Mouse (Mus musculus) intestine, embryonic 16.5 days (tissue): ENCODE results near the gene Olfr435. TPM values are rescaled to one million over a fixed set of nuclear protein-coding genes. Genes with fewer than 3 reads are reported as not detected.
"Not testable (repeated sequence)": the region's sequence is repeated elsewhere in the genome, so short reads cannot be mapped to it uniquely, and the experiment has no call there.

Source experiments
- ATAC-seq: fragments of 200-750 bp; cut with Nextera tagmentation; 2 replicates; pipeline ENCODE4 v1.8.0; 2017; ENCODE audit warnings: moderate TSS enrichment, moderate library complexity
- H3K27ac ChIP-seq: fragments of 300-500 bp; sonication (generic); 2 replicates; pipeline ENCODE4 v1.5.1; 2014; ENCODE audit warnings: mild to moderate bottlenecking, low read length
- H3K27me3 ChIP-seq: fragments of 300-500 bp; sonication (generic); replicated peaks from 2 replicates; pipeline ENCODE4 v1.6.1; 2014; ENCODE audit warnings: low read length, control low read depth, mixed read lengths; ENCODE audit not compliant: control insufficient read depth, insufficient read depth
- H3K36me3 ChIP-seq: fragments of 300-500 bp; sonication (generic); 2 replicates; pipeline ENCODE4 v1.6.1; 2014; ENCODE audit warnings: low read length, control low read depth; ENCODE audit not compliant: control insufficient read depth, insufficient read depth
- H3K4me1 ChIP-seq: fragments of 300-500 bp; sonication (generic); 2 replicates; pipeline ENCODE4 v1.6.1; 2014; ENCODE audit warnings: low read length, control low read depth, mixed read lengths; ENCODE audit not compliant: control insufficient read depth, insufficient read depth
- H3K4me2 ChIP-seq: fragments of 300-500 bp; sonication (generic); 2 replicates; pipeline ENCODE4 v1.6.1; 2014; ENCODE audit warnings: low read depth, low read length, control low read depth
- H3K4me3 ChIP-seq: fragments of 300-500 bp; sonication (generic); 2 replicates; pipeline ENCODE4 v1.5.1; 2014; ENCODE audit warnings: mild to moderate bottlenecking, low read length
- H3K9ac ChIP-seq: fragments of 300-500 bp; sonication (generic); 2 replicates; pipeline ENCODE4 v1.6.1; 2014; ENCODE audit warnings: low read depth, low read length
- H3K9me3 ChIP-seq: fragments of 300-500 bp; sonication (generic); 2 replicates; pipeline ENCODE4 v1.6.1; 2016; ENCODE audit warnings: low read length, control low read depth; ENCODE audit not compliant: control insufficient read depth
- WGBS: fragments of 180-500 bp; shearing (Covaris S2); extraction: QIAGEN DNeasy Blood & Tissue Kit; methylation state at CpG from one replicate; pipeline ENCODE4 v1.1.7; 2014; 5-methylcytosine and 5-hydroxymethylcytosine counted together
- polyA plus RNA-seq: library from polyadenylated mRNA; unstranded; fragments of >200 nt; fragmentation: Nextera tagmentation; extraction: Ambion mirVana; gene quantifications from 2 replicates; pipeline ENCODE4 v1.2.1, GENCODE M21; 2015

The Olfr435 gene
- polyA plus RNA-seq, 1 experiment from 2014 or later = not detected

GRCm38 (mm10) chr6:43202786-43203185 lies 5.8 kb downstream of the Olfr435 start:
- Histone ChIP-seq H3K27ac (no peak overlapping the region), H3K4me3 (no peak overlapping the region), H3K9ac (no peak overlapping the region), H3K27me3 (no peaks in the 10 kb centered on the region), H3K36me3 (no peaks in the 10 kb centered on the region), H3K4me1 (no peaks in the 10 kb centered on the region), H3K9me3 (no peaks in the 10 kb centered on the region), H3K4me2 (no peak overlapping the region)
- ATAC-seq = no peak

- H3K36me3 ChIP-seq = no peaks in the 10 kb centered on the region
- H3K4me1 ChIP-seq = no peaks in the 10 kb centered on the region
- H3K9ac ChIP-seq = no peak overlapping the region
- 49% methylated on average over 2 of the region's 2 CpGs for WGBS
- no peak overlapping the region for H3K27ac ChIP-seq
- no peaks in the 10 kb centered on the region for H3K27me3 ChIP-seq
- ATAC-seq = no peak
- H3K4me2 ChIP-seq = no peak overlapping the region
- no peak overlapping the region for H3K4me3 ChIP-seq
- H3K9me3 ChIP-seq = no peaks in the 10 kb centered on the region
Measured at GRCm38 (mm10) chr6:43205355-43205754, 8.4 kb downstream of the Olfr435 start.

- H3K4me3 ChIP-seq, H3K36me3 ChIP-seq, H3K27ac ChIP-seq, H3K27me3 ChIP-seq, H3K9ac ChIP-seq, H3K4me2 ChIP-seq, H3K4me1 ChIP-seq, H3K9me3 ChIP-seq, ATAC-seq: not testable (repeated sequence)
Measured at GRCm38 (mm10) chr6:43212873-43213272, 15.9 kb downstream of the Olfr435 start, which contains the start of gene Olfr434. TSS of gene Olfr434 (plus strand) at chr6:43213021.

- not testable (repeated sequence) for H3K4me1 ChIP-seq
- WGBS = 80% methylated on average over 1 of the region's 1 CpGs
Measured at GRCm38 (mm10) chr6:43231255-43231654, 34.3 kb downstream of the Olfr435 start, which contains the start of gene Olfr47. TSS of gene Olfr47 (plus strand) at chr6:43231529.

GRCm38 (mm10) chr6:43242061-43242460 lies 45.1 kb downstream of the Olfr435 start:
- H3K4me2 ChIP-seq = no peak overlapping the region
- no peaks in the 10 kb centered on the region for H3K4me1 ChIP-seq
- H3K27me3 ChIP-seq = no peaks in the 10 kb centered on the region
- H3K4me3 ChIP-seq = no peak overlapping the region
- WGBS = 15% methylated on average over 4 of the region's 4 CpGs
- no peaks in the 10 kb centered on the region for H3K36me3 ChIP-seq
- no peak for ATAC-seq
- no peak overlapping the region for H3K27ac ChIP-seq
- H3K9me3 ChIP-seq = no peaks in the 10 kb centered on the region
- no peak overlapping the region for H3K9ac ChIP-seq

More at GRCm38 (mm10) chr6:43231255-43231654, 34.3 kb downstream of the Olfr435 start, which contains the start of gene Olfr47:
- H3K4me2 ChIP-seq, H3K9ac ChIP-seq, H3K27ac ChIP-seq, H3K27me3 ChIP-seq, H3K36me3 ChIP-seq, H3K9me3 ChIP-seq, H3K4me3 ChIP-seq, ATAC-seq: not testable (repeated sequence)

GRCm38 (mm10) chr6:43247396-43247795 lies 50.5 kb downstream of the Olfr435 start:
- Histone ChIP-seq H3K9ac (no peak overlapping the region), H3K4me3 (no peak overlapping the region), H3K4me1 (no peaks in the 10 kb centered on the region), H3K4me2 (no peak overlapping the region), H3K27me3 (no peaks in the 10 kb centered on the region), H3K27ac (no peak overlapping the region), H3K36me3 (no peaks in the 10 kb centered on the region), H3K9me3 (no peaks in the 10 kb centered on the region)
- 68% methylated on average over 3 of the region's 3 CpGs for WGBS
- ATAC-seq = no peak

- ATAC-seq = no peak
- Histone ChIP-seq H3K4me2 (no peak overlapping the region), H3K4me3 (no peak overlapping the region), H3K9me3 (no peaks in the 10 kb centered on the region), H3K36me3 (no peaks in the 10 kb centered on the region), H3K4me1 (no peaks in the 10 kb centered on the region), H3K9ac (no peak overlapping the region), H3K27ac (no peak overlapping the region), H3K27me3 (no peaks in the 10 kb centered on the region)
- 79% methylated on average over 1 of the region's 1 CpGs for whole genome bisulfite sequencing
Measured at GRCm38 (mm10) chr6:43252994-43253393, 56.0 kb downstream of the Olfr435 start.

Other genes with a start within 250 kb of the Olfr435 start
- not detected in 2 replicates for gene Olfr444, start 248.1 kb upstream of the Olfr435 start, polyA plus RNA-seq
- not detected in 2 replicates for gene Olfr441, start 90.8 kb upstream of the Olfr435 start, polyA plus RNA-seq
- not detected in 2 replicates for gene Olfr237-ps1, start 50.6 kb upstream of the Olfr435 start, polyA plus RNA-seq
- gene Olfr437, start 33.9 kb upstream of the Olfr435 start, polyA plus RNA-seq = not detected in 2 replicates
- not detected in 2 replicates for gene Olfr13, start 25.0 kb upstream of the Olfr435 start, polyA plus RNA-seq
- not detected in 2 replicates for gene Olfr434, start 15.9 kb downstream of the Olfr435 start, polyA plus RNA-seq
- gene Olfr47, start 34.4 kb downstream of the Olfr435 start, polyA plus RNA-seq = not detected in 2 replicates
- gene Arhgef5, start 68.4 kb downstream of the Olfr435 start, polyA plus RNA-seq = 20.0 and 20.7 TPM in 2 replicates
- not detected in 2 replicates for gene Nobox, start 112.4 kb downstream of the Olfr435 start, polyA plus RNA-seq